Comparison of ENCODE assay signal across 24 mouse cellular contexts in the genomic region with DNA sequence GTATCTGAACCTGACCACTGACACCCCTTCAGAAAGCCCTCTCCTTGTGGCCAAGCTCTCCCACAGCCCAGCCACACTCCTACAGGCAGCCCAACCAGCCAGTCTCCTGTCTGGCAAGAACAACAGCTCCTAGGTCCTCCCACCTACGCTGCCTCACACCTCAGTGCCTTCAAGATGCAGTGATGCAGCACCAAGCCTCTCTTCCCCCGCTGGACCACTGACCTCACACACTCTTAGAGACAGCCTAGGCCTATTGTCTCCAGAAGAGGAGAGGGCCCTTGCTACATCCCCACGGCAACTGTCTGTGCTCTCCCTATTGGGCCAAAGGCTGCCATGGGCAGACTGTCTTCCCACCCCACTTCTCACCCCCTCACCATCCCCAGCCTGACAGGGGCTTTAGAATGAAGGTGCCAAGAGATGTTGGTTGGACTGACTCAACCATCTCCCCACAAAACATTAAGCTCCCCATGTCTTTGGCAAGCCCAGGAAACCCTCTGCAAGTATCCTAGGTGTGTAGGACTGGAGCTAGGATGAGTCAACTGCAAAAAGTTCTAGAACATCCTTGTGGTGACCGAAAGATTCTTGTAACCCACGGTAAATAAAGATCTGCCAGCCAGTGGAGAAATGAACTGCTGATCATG. TPM values are rescaled to one million over a fixed set of nuclear protein-coding genes. Genes with fewer than 3 reads are reported as not detected.
DNase-seq lines count a peak whose midpoint lies in the region; ATAC-seq lines count a peak whose summit lies in the region.
"Had no signal": no experiment of that assay in that cellular context is flagged by ENCODE, and none has a peak within 500 bp of the region (broad histone marks: within the 10 kb centered on the region; RNA-seq: fewer than 3 reads in every experiment).

No protein-coding gene starts in this region.

- no peak overlapping the region for H3K9ac ChIP-seq in kidney, embryonic 15.5 days
- no peak overlapping the region for H3K9ac ChIP-seq in limb, embryonic 11.5 days (ENCODE audit: low read length)
- H3K9ac ChIP-seq in liver, embryonic 16.5 days (ENCODE audit: low read depth, low read length) = peak overlapping the region; percentile 22; the same call in 1 of the 2 replicates
- H3K9ac ChIP-seq in hindbrain, embryonic 16.5 days (ENCODE audit: low read depth, low read length) = no peak overlapping the region
- H3K9ac ChIP-seq: forebrain, embryonic 13.5 days; hindbrain, embryonic 14.5 days; intestine, embryonic 15.5 days; limb, embryonic 12.5 days; midbrain, embryonic 13.5 days; stomach, embryonic 15.5 days had no signal

- peak; percentile 89 for ATAC-seq in kidney, embryonic 15.5 days (replicated peaks; ENCODE audit: low FRiP score)
- ATAC-seq in limb, embryonic 11.5 days (ENCODE audit: insufficient number of reproducible peaks, low FRiP score, low TSS enrichment, low read depth) = no peak
- no peak for ATAC-seq in liver, embryonic 16.5 days (ENCODE audit: low read depth)
- no peak for ATAC-seq in hindbrain, embryonic 16.5 days
- ATAC-seq: CD4-positive, CD25-positive, alpha-beta regulatory T cell, adult 4 months; forebrain, embryonic 13.5 days; intestine, embryonic 15.5 days; midbrain, embryonic 13.5 days had no signal

- no peak for DNase-seq in kidney, adult 8-10 months
- no peak for DNase-seq in limb, embryonic 11.5 days (ENCODE audit: low spot score)
- DNase-seq in limb, embryonic 10.5 days (ENCODE audit: low spot score) = no peak
- peak; percentile 47 for DNase-seq in right cerebral cortex, postnatal 25 days
- no peak for DNase-seq in right cerebral cortex, postnatal 14 days
- DNase-seq: adrenal gland, adult 2 months; cerebellum, adult 11-12 months; cerebellum, postnatal 10 days; heart, postnatal 4 days; kidney, postnatal 25 days; lung, adult 2 months; lung, postnatal 14 days; thymus, adult 18-20 months had no signal

- H3K9me3 ChIP-seq in kidney, embryonic 15.5 days (replicated peaks) = no peaks in the 10 kb centered on the region
- H3K9me3 ChIP-seq in limb, embryonic 11.5 days (ENCODE audit: control insufficient read depth, low read length) = no peaks in the 10 kb centered on the region
- H3K9me3 ChIP-seq in limb, embryonic 10.5 days (replicated peaks) = no peaks in the 10 kb centered on the region
- H3K9me3 ChIP-seq in liver, embryonic 16.5 days (replicated peaks; ENCODE audit: control insufficient read depth, low read length) = no peaks in the 10 kb centered on the region
- H3K9me3 ChIP-seq in hindbrain, embryonic 16.5 days (ENCODE audit: control insufficient read depth, low read length) = no peaks in the 10 kb centered on the region
- H3K9me3 ChIP-seq: forebrain, embryonic 13.5 days; heart, embryonic 10.5 days; intestine, embryonic 15.5 days; limb, embryonic 12.5 days; midbrain, embryonic 13.5 days; stomach, embryonic 15.5 days had no signal

- peaks cover 32% of the 10 kb centered on the region for H3K4me1 ChIP-seq in kidney, embryonic 15.5 days
- H3K4me1 ChIP-seq in limb, embryonic 11.5 days (ENCODE audit: control insufficient read depth, insufficient read depth, low read length) = peaks cover 2% of the 10 kb centered on the region; the same call in 1 of the 2 replicates
- H3K4me1 ChIP-seq in limb, embryonic 10.5 days = peaks cover 9% of the 10 kb centered on the region
- peaks cover 49% of the 10 kb centered on the region for H3K4me1 ChIP-seq in liver, embryonic 16.5 days (ENCODE audit: control insufficient read depth, low read depth, low read length)
- peaks cover 12% of the 10 kb centered on the region for H3K4me1 ChIP-seq in hindbrain, embryonic 16.5 days (ENCODE audit: control insufficient read depth, insufficient read depth, low read depth, low read length)

- H3K4me2 ChIP-seq in kidney, embryonic 15.5 days = no peak overlapping the region
- H3K4me2 ChIP-seq in limb, embryonic 11.5 days (ENCODE audit: low read depth, severe bottlenecking) = 0 out of 2 replicates have a peak overlapping the region, but pooled peaks have one; percentile 4
- no peak overlapping the region for H3K4me2 ChIP-seq in liver, embryonic 16.5 days (ENCODE audit: low read depth, low read length)
- H3K4me2 ChIP-seq in hindbrain, embryonic 16.5 days (ENCODE audit: low read length) = no peak overlapping the region
- H3K4me2 ChIP-seq: forebrain, embryonic 13.5 days; hindbrain, embryonic 14.5 days; intestine, embryonic 15.5 days; limb, embryonic 12.5 days; midbrain, embryonic 13.5 days; stomach, embryonic 15.5 days had no signal

- H3K27me3 ChIP-seq in kidney, embryonic 15.5 days = no peaks in the 10 kb centered on the region
- H3K27me3 ChIP-seq in limb, embryonic 11.5 days (ENCODE audit: control insufficient read depth, insufficient read depth, low read length) = no peaks in the 10 kb centered on the region
- H3K27me3 ChIP-seq in limb, embryonic 10.5 days (ENCODE audit: low read depth, poor library complexity, severe bottlenecking) = no peaks in the 10 kb centered on the region
- H3K27me3 ChIP-seq in liver, embryonic 16.5 days (ENCODE audit: control insufficient read depth, insufficient read depth, low read depth, low read length) = no peaks in the 10 kb centered on the region
- no peaks in the 10 kb centered on the region for H3K27me3 ChIP-seq in hindbrain, embryonic 16.5 days (replicated peaks; ENCODE audit: control insufficient read depth, insufficient read depth, low read length)
- H3K27me3 ChIP-seq: forebrain, embryonic 13.5 days; intestine, embryonic 15.5 days; limb, embryonic 12.5 days; midbrain, embryonic 13.5 days; stomach, embryonic 15.5 days had no signal

- no peak overlapping the region for H3K4me3 ChIP-seq in kidney, embryonic 15.5 days (replicated peaks)
- no peak overlapping the region for H3K4me3 ChIP-seq in limb, embryonic 11.5 days (ENCODE audit: low read depth, low read length)
- H3K4me3 ChIP-seq in limb, embryonic 10.5 days = no peak overlapping the region
- H3K4me3 ChIP-seq in liver, embryonic 16.5 days (ENCODE audit: low read depth, low read length) = no peak overlapping the region
- H3K4me3 ChIP-seq in hindbrain, embryonic 16.5 days (ENCODE audit: low read length) = no peak overlapping the region
- H3K4me3 ChIP-seq: forebrain, embryonic 13.5 days; heart, embryonic 10.5 days; intestine, embryonic 15.5 days; limb, embryonic 12.5 days; midbrain, embryonic 13.5 days; stomach, embryonic 15.5 days had no signal

- H3K27ac ChIP-seq in kidney, embryonic 15.5 days = no peak overlapping the region
- H3K27ac ChIP-seq in limb, embryonic 11.5 days (replicated peaks; ENCODE audit: low read depth, low read length) = no peak overlapping the region
- H3K27ac ChIP-seq in limb, embryonic 10.5 days = no peak overlapping the region
- H3K27ac ChIP-seq in liver, embryonic 16.5 days (ENCODE audit: low read length) = peak overlapping the region; percentile 51
- no peak overlapping the region for H3K27ac ChIP-seq in hindbrain, embryonic 16.5 days (ENCODE audit: low read depth, low read length)
- H3K27ac ChIP-seq: forebrain, embryonic 13.5 days; heart, embryonic 10.5 days; hindbrain, embryonic 14.5 days; intestine, embryonic 15.5 days; limb, embryonic 12.5 days; midbrain, embryonic 13.5 days; stomach, embryonic 15.5 days had no signal

- no peaks in the 10 kb centered on the region for H3K36me3 ChIP-seq in kidney, embryonic 15.5 days
- H3K36me3 ChIP-seq in limb, embryonic 11.5 days (ENCODE audit: control insufficient read depth, insufficient read depth, low read length) = no peaks in the 10 kb centered on the region
- no peaks in the 10 kb centered on the region for H3K36me3 ChIP-seq in limb, embryonic 10.5 days
- no peaks in the 10 kb centered on the region for H3K36me3 ChIP-seq in liver, embryonic 16.5 days (ENCODE audit: control insufficient read depth, insufficient read depth)
- H3K36me3 ChIP-seq in hindbrain, embryonic 16.5 days (ENCODE audit: control insufficient read depth, insufficient read depth, low read length) = no peaks in the 10 kb centered on the region
- H3K36me3 ChIP-seq: heart, embryonic 10.5 days; intestine, embryonic 15.5 days; limb, embryonic 12.5 days; midbrain, embryonic 13.5 days; stomach, embryonic 15.5 days had no signal

- WGBS in kidney, embryonic 15.5 days = 51% methylated on average over 5 of the region's 5 CpGs
- WGBS in limb, embryonic 11.5 days = 69% methylated on average over 5 of the region's 5 CpGs
- 80% methylated on average over 5 of the region's 5 CpGs for WGBS in limb, embryonic 10.5 days
- 75% methylated on average over 5 of the region's 5 CpGs for WGBS in liver, embryonic 16.5 days (ENCODE audit: insufficient replicate concordance)
- WGBS in hindbrain, embryonic 16.5 days = 63% methylated on average over 5 of the region's 5 CpGs

RNA-seq across cellular contexts. Expression of a gene that starts 50.8 kb away (rescaled TPM):
- polyA plus RNA-seq in kidney, embryonic 15.5 days (2015; fragmentation: Nextera tagmentation; extraction: Ambion mirVana) = 5.8 and 6.4 TPM in 2 replicates
- polyA plus RNA-seq in limb, embryonic 11.5 days (2014; fragmentation: Nextera tagmentation; extraction: Ambion mirVana) = 0.35 and 0.60 TPM in 2 replicates
- 0.34 and 0.55 TPM in 2 replicates for polyA plus RNA-seq in limb, embryonic 10.5 days (2016; fragmentation: Nextera tagmentation; extraction: Ambion mirVana)
- polyA plus RNA-seq in liver, embryonic 16.5 days (2015; fragmentation: Nextera tagmentation; extraction: Ambion mirVana) = 0.63 and 1.2 TPM in 2 replicates
- polyA plus RNA-seq in hindbrain, embryonic 16.5 days (2015; fragmentation: Nextera tagmentation; extraction: Ambion mirVana) = 13.7 and 15.0 TPM in 2 replicates

RNA-seq across cellular contexts. Expression of a gene that starts 59.5 kb away (rescaled TPM):
- 0.19 and 0.38 TPM in 2 replicates for polyA plus RNA-seq in kidney, embryonic 15.5 days (2015; fragmentation: Nextera tagmentation; extraction: Ambion mirVana)
- 0.67 and 0.85 TPM in 2 replicates for polyA plus RNA-seq in limb, embryonic 11.5 days (2014; fragmentation: Nextera tagmentation; extraction: Ambion mirVana)
- polyA plus RNA-seq in limb, embryonic 10.5 days (2016; fragmentation: Nextera tagmentation; extraction: Ambion mirVana) = 0.24 and 0.51 TPM in 2 replicates
- polyA plus RNA-seq in liver, embryonic 16.5 days (2015; fragmentation: Nextera tagmentation; extraction: Ambion mirVana) = 8.3 and 10.4 TPM in 2 replicates
- 2.5 and 2.9 TPM in 2 replicates for polyA plus RNA-seq in hindbrain, embryonic 16.5 days (2015; fragmentation: Nextera tagmentation; extraction: Ambion mirVana)
- polyA plus RNA-seq: CD4-positive, CD25-positive, alpha-beta regulatory T cell, adult 4 months had no signal
